ENCODE assay signal across 20 mouse cellular contexts in the genomic region with DNA sequence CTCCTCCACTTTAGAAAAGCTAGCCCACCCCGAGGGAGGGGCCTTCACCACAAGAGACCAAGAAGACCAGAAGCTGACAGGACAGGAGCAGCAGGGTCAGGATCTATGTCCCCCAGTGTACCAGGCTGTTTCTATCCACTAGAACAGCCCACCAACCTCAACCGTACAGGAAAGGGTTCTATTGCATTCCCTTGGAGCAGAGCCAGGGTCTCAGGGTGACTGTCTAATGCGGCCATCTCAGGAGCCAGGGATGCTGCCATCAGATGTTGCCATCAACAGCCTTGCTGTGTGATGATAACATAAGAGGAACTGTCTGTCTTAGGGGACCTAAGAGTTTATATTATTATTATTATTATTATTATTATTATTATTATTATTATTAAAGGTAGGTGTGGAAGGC. TPM values are rescaled to one million over a fixed set of nuclear protein-coding genes. Genes with fewer than 3 reads are reported as not detected.
DNase-seq lines count a peak whose midpoint lies in the region; ATAC-seq and TF ChIP-seq lines count a peak whose summit lies in the region.
"Had no signal": no experiment of that assay in that cellular context is flagged by ENCODE, and none has a peak within 500 bp of the region (broad histone marks: within the 10 kb centered on the region; RNA-seq: fewer than 3 reads in every experiment).

No protein-coding gene starts in this region.

- TF ChIP-seq CTCF in MEL (IDR thresholded peaks at IDR 0.05 in 2 of 3, conservative IDR thresholded peaks at IDR 0.05 in 1 of 3; ENCODE audit: control insufficient read depth in 1 of 3, insufficient read depth in 1 of 3, low read depth in 2 of 3, low read length in 3 of 3, poor library complexity in 1 of 3, severe bottlenecking in 1 of 3) = no peak

- no peak overlapping the region for H3K9ac ChIP-seq in MEL (ENCODE audit: control insufficient read depth, low read depth, low read length, poor library complexity, severe bottlenecking)
- H3K9ac ChIP-seq in kidney, embryonic 14.5 days (ENCODE audit: low read depth, low read length) = no peak overlapping the region
- H3K9ac ChIP-seq: embryonic facial prominence, embryonic 12.5 days; forebrain, embryonic 13.5 days; forebrain, embryonic 15.5 days; forebrain, postnatal 0 days had no signal

- H3K36me3 ChIP-seq in heart, embryonic 10.5 days = no peaks in the 10 kb centered on the region
- H3K36me3 ChIP-seq in MEL (ENCODE audit: control insufficient read depth in 1 of 2, insufficient read depth in 2 of 2, low read length in 2 of 2) = peaks cover 0 to 2% of the 10 kb centered on the region in 2 experiments; a peak in 1 of 4 replicates
- no peaks in the 10 kb centered on the region for H3K36me3 ChIP-seq in limb, embryonic 10.5 days
- no peaks in the 10 kb centered on the region for H3K36me3 ChIP-seq in kidney, embryonic 14.5 days (ENCODE audit: control insufficient read depth, insufficient read depth, low read length)
- H3K36me3 ChIP-seq: embryonic facial prominence, embryonic 12.5 days; forebrain, embryonic 15.5 days had no signal

- peak; percentile 80 for DNase-seq in heart, adult 11 months
- DNase-seq in heart, embryonic 10.5 days (ENCODE audit: low spot score) = no peak
- peak; percentile 69 for DNase-seq in MEL (ENCODE audit: low read depth, low spot score)
- DNase-seq in MEL-GATA-1-ER (ENCODE audit: extremely low read depth, low read depth) = peak; percentile 7
- DNase-seq in limb, embryonic 10.5 days (ENCODE audit: low spot score) = no peak
- no peak for DNase-seq in ovary, adult 18-20 months (ENCODE audit: low spot score)
- DNase-seq: adrenal gland, adult 2 months; adrenal gland, postnatal 10 days; adrenal gland, postnatal 25 days; cerebellum, adult 11 months; cerebellum, adult 2 months; cerebellum, adult 9-10 months; cerebellum, postnatal 36 days; forebrain, postnatal 0 days had no signal

- no peak overlapping the region for H3K4me3 ChIP-seq in heart, embryonic 10.5 days
- no peak overlapping the region for H3K4me3 ChIP-seq in MEL (ENCODE audit: control insufficient read depth in 1 of 2, insufficient read depth in 1 of 2, low read depth in 2 of 2, low read length in 2 of 2)
- H3K4me3 ChIP-seq in limb, embryonic 10.5 days = no peak overlapping the region
- H3K4me3 ChIP-seq in kidney, embryonic 14.5 days (ENCODE audit: low read length) = no peak overlapping the region
- H3K4me3 ChIP-seq: embryonic facial prominence, embryonic 12.5 days; forebrain, embryonic 13.5 days; forebrain, embryonic 15.5 days had no signal

- 0 out of 4 replicates have a peak, but pooled peaks have one; percentile 18 to 27 for TF ChIP-seq EP300 in MEL (IDR thresholded peaks at IDR 0.05; ENCODE audit: low read depth in 1 of 2, low read length in 2 of 2)

- no peak for TF ChIP-seq RAD21 in MEL (IDR thresholded peaks at IDR 0.05; ENCODE audit: low read depth, low read length)

- H3K4me2 ChIP-seq in kidney, embryonic 14.5 days (replicated peaks; ENCODE audit: low read depth, low read length) = no peak overlapping the region
- H3K4me2 ChIP-seq: embryonic facial prominence, embryonic 12.5 days; forebrain, embryonic 13.5 days; forebrain, embryonic 15.5 days had no signal

- no peaks in the 10 kb centered on the region; the same call in 1 of the 2 replicates for H3K79me2 ChIP-seq in MEL (ENCODE audit: control insufficient read depth, insufficient read depth, low read length, poor library complexity)

- no peak for ATAC-seq in kidney, embryonic 14.5 days (ENCODE audit: low FRiP score, low TSS enrichment)
- ATAC-seq: forebrain, embryonic 13.5 days; forebrain, embryonic 15.5 days; forebrain, postnatal 0 days had no signal

- peaks cover 57% of the 10 kb centered on the region for H3K27me3 ChIP-seq in heart, embryonic 10.5 days (ENCODE audit: insufficient read depth, poor library complexity, severe bottlenecking)
- no peaks in the 10 kb centered on the region for H3K27me3 ChIP-seq in MEL (ENCODE audit: control insufficient read depth in 1 of 2, insufficient read depth in 2 of 2, low read length in 2 of 2)
- peaks cover 60% of the 10 kb centered on the region for H3K27me3 ChIP-seq in limb, embryonic 10.5 days (ENCODE audit: low read depth, poor library complexity, severe bottlenecking)
- H3K27me3 ChIP-seq in kidney, embryonic 14.5 days (ENCODE audit: control insufficient read depth, insufficient read depth, low read length) = peaks cover 42% of the 10 kb centered on the region

- H3K9me3 ChIP-seq in heart, embryonic 10.5 days = no peaks in the 10 kb centered on the region
- H3K9me3 ChIP-seq in MEL (replicated peaks; ENCODE audit: insufficient read depth, low read length) = no peaks in the 10 kb centered on the region
- no peaks in the 10 kb centered on the region for H3K9me3 ChIP-seq in limb, embryonic 10.5 days (replicated peaks)
- H3K9me3 ChIP-seq in kidney, embryonic 14.5 days (ENCODE audit: control insufficient read depth, low read length) = no peaks in the 10 kb centered on the region
- H3K9me3 ChIP-seq: embryonic facial prominence, embryonic 12.5 days; forebrain, embryonic 13.5 days; forebrain, embryonic 15.5 days had no signal

- H3K4me1 ChIP-seq in heart, embryonic 10.5 days = peaks cover 24% of the 10 kb centered on the region
- peaks cover 2 to 16% of the 10 kb centered on the region in 2 experiments for H3K4me1 ChIP-seq in MEL (ENCODE audit: control insufficient read depth in 1 of 2, insufficient read depth in 2 of 2, low read length in 2 of 2)
- H3K4me1 ChIP-seq in limb, embryonic 10.5 days = peaks cover 30% of the 10 kb centered on the region
- H3K4me1 ChIP-seq in kidney, embryonic 14.5 days (ENCODE audit: control insufficient read depth, insufficient read depth, low read length) = peaks cover 10% of the 10 kb centered on the region

- no peak overlapping the region for H3K27ac ChIP-seq in heart, embryonic 10.5 days
- no peak overlapping the region for H3K27ac ChIP-seq in MEL (ENCODE audit: control insufficient read depth, low read depth, low read length)
- H3K27ac ChIP-seq in limb, embryonic 10.5 days = 0 out of 2 replicates have a peak overlapping the region, but pooled peaks have one; percentile 14
- H3K27ac ChIP-seq in kidney, embryonic 14.5 days (ENCODE audit: low read depth, low read length) = no peak overlapping the region
- H3K27ac ChIP-seq: embryonic facial prominence, embryonic 12.5 days; forebrain, embryonic 13.5 days; forebrain, embryonic 15.5 days had no signal

- TF ChIP-seq POLR2A in MEL (IDR thresholded peaks at IDR 0.05; ENCODE audit: control insufficient read depth in 1 of 2, insufficient read depth in 1 of 2, low read depth in 1 of 2, low read length in 2 of 2, poor library complexity in 1 of 2) = no peak

- WGBS in heart, embryonic 10.5 days = 41% methylated on average over 3 of the region's 3 CpGs
- 57% methylated on average over 3 of the region's 3 CpGs for WGBS in limb, embryonic 10.5 days
- 48% methylated on average over 3 of the region's 3 CpGs for WGBS in kidney, embryonic 14.5 days

TF ChIP-seq in MEL, 35 proteins besides CTCF, POLR2A, EP300 and RAD21:
- TF ChIP-seq SIN3A (IDR thresholded peaks at IDR 0.05; ENCODE audit: low read length) (no peak), GATA1 (IDR thresholded peaks at IDR 0.05; ENCODE audit: low read depth, low read length) (peak; percentile 32; the same call in 1 of the 2 replicates), RCOR1 (IDR thresholded peaks at IDR 0.05; ENCODE audit: low read depth, low read length) (0 out of 2 replicates have a peak, but pooled peaks have one; percentile 29), TCF12 (IDR thresholded peaks at IDR 0.05; ENCODE audit: low read depth, low read length) (peak; percentile 29; the same call in 1 of the 2 replicates), MYB (IDR thresholded peaks at IDR 0.05; ENCODE audit: low read depth, low read length) (no peak)
TF ChIP-seq in MEL: peak in this region for 3.

RNA-seq across cellular contexts. Expression of gene Tbx1, which starts 13.4 kb away (rescaled TPM):
- polyA plus RNA-seq in heart, embryonic 10.5 days (2016; fragmentation: Nextera tagmentation; extraction: Ambion mirVana) = 1.00 and 6.9 TPM in 2 replicates
- total RNA-seq in MEL (2012; rRNA removed) = not detected in 2 replicates
- polyA plus RNA-seq in MEL (2012; ENCODE audit: insufficient read depth in 1 of 2, insufficient read length in 2 of 2, low read depth in 1 of 2, low replicate concordance in 2 of 2, missing spikeins in 1 of 2) = not detected
- 1.1 and 1.7 TPM in 2 replicates for polyA plus RNA-seq in limb, embryonic 10.5 days (2016; fragmentation: Nextera tagmentation; extraction: Ambion mirVana)
- polyA plus RNA-seq in kidney, embryonic 14.5 days (2014; fragmentation: Nextera tagmentation; extraction: Ambion mirVana) = 0.61 and 0.63 TPM in 2 replicates
- total RNA-seq: adrenal gland, postnatal 25 days; common myeloid progenitor, adult 5-6 weeks had no signal

RNA-seq across cellular contexts. Expression of gene Gp1bb, which starts 45.1 kb away (rescaled TPM):
- 6.0 and 7.4 TPM in 2 replicates for polyA plus RNA-seq in heart, embryonic 10.5 days (2016; fragmentation: Nextera tagmentation; extraction: Ambion mirVana)
- total RNA-seq in MEL (2012; rRNA removed) = 0.35 and 0.42 TPM in 2 replicates
- polyA plus RNA-seq in MEL (2012; ENCODE audit: insufficient read depth in 1 of 2, insufficient read length in 2 of 2, low read depth in 1 of 2, low replicate concordance in 2 of 2, missing spikeins in 1 of 2) = under 1 TPM in 1 of 2 experiments, not detected in 1; 0.14 TPM
- polyA plus RNA-seq in limb, embryonic 10.5 days (2016; fragmentation: Nextera tagmentation; extraction: Ambion mirVana) = 1.8 and 2.8 TPM in 2 replicates
- polyA plus RNA-seq in kidney, embryonic 14.5 days (2014; fragmentation: Nextera tagmentation; extraction: Ambion mirVana) = 1.1 and 1.6 TPM in 2 replicates
- total RNA-seq: adrenal gland, adult 2 months; adrenal gland, postnatal 25 days; ES-E14 had no signal

RNA-seq across cellular contexts. Expression of gene Gm49601, which starts 49.2 kb away (rescaled TPM):
- polyA plus RNA-seq in heart, embryonic 10.5 days (2016; fragmentation: Nextera tagmentation; extraction: Ambion mirVana) = 0.26 and 1.1 TPM in 2 replicates
- total RNA-seq in MEL (2012; rRNA removed) = 1.5 and 1.6 TPM in 2 replicates
- 1 to 10 TPM in 1 of 2 experiments, not detected in 1; 4.6 TPM for polyA plus RNA-seq in MEL (2012; ENCODE audit: insufficient read depth in 1 of 2, insufficient read length in 2 of 2, low read depth in 1 of 2, low replicate concordance in 2 of 2, missing spikeins in 1 of 2)
- 2.3 and 4.7 TPM in 2 replicates for polyA plus RNA-seq in limb, embryonic 10.5 days (2016; fragmentation: Nextera tagmentation; extraction: Ambion mirVana)
- polyA plus RNA-seq in kidney, embryonic 14.5 days (2014; fragmentation: Nextera tagmentation; extraction: Ambion mirVana) = 1.2 and 1.7 TPM in 2 replicates
- total RNA-seq: common myeloid progenitor, adult 5-6 weeks had no signal

RNA-seq across cellular contexts. Expression of gene Sept5, which starts 52.7 kb away (rescaled TPM):
- polyA plus RNA-seq in heart, embryonic 10.5 days (2016; fragmentation: Nextera tagmentation; extraction: Ambion mirVana) = 4.3 and 11.7 TPM in 2 replicates
- 7.4 and 8.3 TPM in 2 replicates for total RNA-seq in MEL (2012; rRNA removed)
- polyA plus RNA-seq in MEL (2012; ENCODE audit: insufficient read depth in 1 of 2, insufficient read length in 2 of 2, low read depth in 1 of 2, low replicate concordance in 2 of 2, missing spikeins in 1 of 2) = 10 to 100 TPM in 1 of 2 experiments, not detected in 1; 29.3 TPM
- 19.4 and 29.1 TPM in 2 replicates for polyA plus RNA-seq in limb, embryonic 10.5 days (2016; fragmentation: Nextera tagmentation; extraction: Ambion mirVana)
- polyA plus RNA-seq in kidney, embryonic 14.5 days (2014; fragmentation: Nextera tagmentation; extraction: Ambion mirVana) = 12.2 and 14.2 TPM in 2 replicates

Comparison
In these comparisons a context has a peak if more than half of its experiments do, and no peak if none do; other contexts are left out.
1. DNase-seq: peak in heart, adult 11 months (single experiment), MEL (single experiment) and MEL-GATA-1-ER (single experiment); none in heart, embryonic 10.5 days (single experiment), limb, embryonic 10.5 days (single experiment) and ovary, adult 18-20 months (single experiment).